Mouse (Mus musculus): Measurements from ENCODE around the gene Sod1. TPM values are rescaled to one million over a fixed set of nuclear protein-coding genes. Genes with fewer than 3 reads are reported as not detected.

Sod1 gene
- polyA plus RNA-seq, 1 experiment from 2014 or later, result 957 TPM

DNA sequence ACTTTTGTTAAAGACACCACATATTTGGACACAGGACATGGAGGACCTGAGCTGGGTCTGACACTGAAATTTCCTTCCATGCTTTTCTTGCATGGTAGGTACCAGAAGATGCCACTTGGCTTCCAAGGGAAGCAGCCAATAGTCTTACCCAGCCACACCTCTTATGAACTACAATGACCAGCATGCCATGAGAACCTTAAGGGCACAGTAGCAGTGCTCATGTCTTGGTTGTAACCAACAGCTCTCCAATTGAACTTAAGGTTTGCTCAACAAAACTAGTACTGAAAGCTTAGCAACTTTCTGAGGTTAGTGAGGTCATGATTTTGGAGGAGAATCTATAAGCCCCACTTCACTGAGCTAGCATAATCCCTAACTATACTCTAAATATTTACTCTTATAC lies 26.8 kb upstream of the Sod1 start:
- no peak overlapping the region for H3K4me3 ChIP-seq
- no peak for ATAC-seq (ENCODE audit: low FRiP score, low read depth)
- no peaks in the 10 kb centered on the region for H3K9me3 ChIP-seq
- H3K4me2 ChIP-seq, result no peak overlapping the region
- H3K36me3 ChIP-seq, result no peaks in the 10 kb centered on the region
- no peaks in the 10 kb centered on the region for H3K27me3 ChIP-seq
- H3K27ac ChIP-seq (replicated peaks), result no peak overlapping the region
- peaks cover 5% of the 10 kb centered on the region for H3K4me1 ChIP-seq (replicated peaks)
- H3K9ac ChIP-seq, result no peak overlapping the region

GRCm38 (mm10) chr16:90196688-90197240 lies 23.8 kb upstream of the Sod1 start:
- Histone ChIP-seq H3K36me3 (no peaks in the 10 kb centered on the region), H3K27ac (replicated peaks) (no peak overlapping the region), H3K4me1 (replicated peaks) (peaks cover 5% of the 10 kb centered on the region), H3K9me3 (no peaks in the 10 kb centered on the region), H3K9ac (no peak overlapping the region), H3K4me2 (peak overlapping the region; percentile 54), H3K27me3 (no peaks in the 10 kb centered on the region), H3K4me3 (no peak overlapping the region)
- 90% methylated on average over 7 of the region's 7 CpGs for WGBS
- ATAC-seq (ENCODE audit: low FRiP score, low read depth), result no peak

DNA sequence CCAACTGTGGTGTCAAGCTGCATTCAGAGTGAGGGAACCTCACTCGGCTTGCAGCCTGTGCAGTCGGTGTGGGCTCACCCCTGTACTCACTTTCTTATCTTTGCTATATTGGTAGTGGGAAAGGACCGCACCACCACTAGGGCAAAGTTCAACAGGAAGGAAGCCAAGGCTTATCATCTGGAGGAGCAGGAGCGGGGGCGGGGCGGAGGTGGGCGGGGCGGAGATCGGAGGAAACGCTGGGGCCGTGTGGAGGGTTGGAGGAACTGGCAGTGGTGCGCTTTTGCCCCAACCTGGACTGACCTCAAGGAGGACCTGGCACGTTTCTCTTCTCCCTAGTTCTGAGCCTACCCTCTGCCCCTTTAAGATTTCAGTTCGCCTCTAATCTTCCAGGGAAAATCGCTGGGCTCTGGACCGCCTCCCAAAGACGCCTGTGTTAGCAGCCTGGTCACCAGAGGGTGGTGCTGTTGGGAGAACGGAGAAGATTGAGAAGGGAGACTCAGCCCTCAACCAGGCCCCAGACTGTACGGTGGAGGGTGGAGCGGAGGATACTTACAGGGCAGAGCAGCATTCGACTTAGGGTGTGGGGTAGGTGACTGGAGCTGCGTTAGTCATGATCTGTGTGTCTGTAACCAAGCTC lies 23.1 kb upstream of the Sod1 start:
- H3K4me1 ChIP-seq (replicated peaks), result peaks cover 5% of the 10 kb centered on the region
- H3K27ac ChIP-seq (replicated peaks), result no peak overlapping the region
- 3% methylated on average over 22 of the region's 22 CpGs for WGBS
- H3K4me2 ChIP-seq, result peak overlapping the region; percentile 54
- H3K27me3 ChIP-seq, result no peaks in the 10 kb centered on the region
- peak; percentile 93 for ATAC-seq (ENCODE audit: low FRiP score, low read depth)
- peak overlapping the region; percentile 38 for H3K9ac ChIP-seq
- peak overlapping the region; percentile 37 for H3K4me3 ChIP-seq
- H3K36me3 ChIP-seq, result no peaks in the 10 kb centered on the region
- no peaks in the 10 kb centered on the region for H3K9me3 ChIP-seq

GRCm38 (mm10) chr16:90198626-90199025 lies 21.9 kb upstream of the Sod1 start:
- H3K9me3 ChIP-seq, result no peaks in the 10 kb centered on the region
- ATAC-seq (ENCODE audit: low FRiP score, low read depth), result no peak
- peaks cover 5% of the 10 kb centered on the region for H3K4me1 ChIP-seq (replicated peaks)
- WGBS, result 89% methylated on average over 6 of the region's 6 CpGs
- H3K9ac ChIP-seq, result no peak overlapping the region
- H3K4me2 ChIP-seq, result no peak overlapping the region
- H3K36me3 ChIP-seq, result no peaks in the 10 kb centered on the region
- no peak overlapping the region for H3K4me3 ChIP-seq
- no peak overlapping the region for H3K27ac ChIP-seq (replicated peaks)
- H3K27me3 ChIP-seq, result no peaks in the 10 kb centered on the region

DNA sequence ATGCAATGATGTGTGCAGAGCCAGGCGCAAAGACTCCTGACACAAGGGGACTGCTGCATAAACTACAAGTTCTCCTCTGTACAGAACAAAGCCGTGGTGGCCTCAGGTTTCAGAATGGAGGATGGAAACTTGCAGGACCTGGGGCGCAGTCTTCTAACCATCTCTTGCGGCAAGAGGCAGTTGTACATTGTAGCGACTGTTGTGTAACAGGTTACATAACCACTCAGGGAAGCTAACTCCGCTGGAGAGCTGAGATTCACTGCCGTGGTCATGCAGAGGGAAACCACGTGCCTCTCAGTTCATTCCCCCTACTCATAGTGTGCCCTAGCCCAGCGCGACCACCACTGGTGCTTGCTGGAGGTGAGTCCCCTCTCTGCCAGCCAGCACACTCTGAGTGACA lies 21.4 kb upstream of the Sod1 start:
- H3K27me3 ChIP-seq, result no peaks in the 10 kb centered on the region
- H3K27ac ChIP-seq (replicated peaks), result no peak overlapping the region
- no peak overlapping the region for H3K9ac ChIP-seq
- no peaks in the 10 kb centered on the region for H3K9me3 ChIP-seq
- peaks cover 5% of the 10 kb centered on the region for H3K4me1 ChIP-seq (replicated peaks)
- 86% methylated on average over 10 of the region's 10 CpGs for WGBS
- no peak for ATAC-seq (ENCODE audit: low FRiP score, low read depth)
- H3K36me3 ChIP-seq, result no peaks in the 10 kb centered on the region
- H3K4me3 ChIP-seq, result no peak overlapping the region
- H3K4me2 ChIP-seq, result no peak overlapping the region

- no peak overlapping the region for H3K4me3 ChIP-seq
- H3K36me3 ChIP-seq, result no peaks in the 10 kb centered on the region
- H3K9me3 ChIP-seq, result no peaks in the 10 kb centered on the region
- peaks cover 5% of the 10 kb centered on the region for H3K4me1 ChIP-seq (replicated peaks)
- H3K9ac ChIP-seq, result no peak overlapping the region
- WGBS, result 75% methylated on average over 19 of the region's 19 CpGs
- no peak overlapping the region for H3K27ac ChIP-seq (replicated peaks)
- H3K4me2 ChIP-seq, result no peak overlapping the region
- ATAC-seq (ENCODE audit: low FRiP score, low read depth), result no peak
- no peaks in the 10 kb centered on the region for H3K27me3 ChIP-seq
Measured at GRCm38 (mm10) chr16:90202140-90202539, 18.4 kb upstream of the Sod1 start.

DNA sequence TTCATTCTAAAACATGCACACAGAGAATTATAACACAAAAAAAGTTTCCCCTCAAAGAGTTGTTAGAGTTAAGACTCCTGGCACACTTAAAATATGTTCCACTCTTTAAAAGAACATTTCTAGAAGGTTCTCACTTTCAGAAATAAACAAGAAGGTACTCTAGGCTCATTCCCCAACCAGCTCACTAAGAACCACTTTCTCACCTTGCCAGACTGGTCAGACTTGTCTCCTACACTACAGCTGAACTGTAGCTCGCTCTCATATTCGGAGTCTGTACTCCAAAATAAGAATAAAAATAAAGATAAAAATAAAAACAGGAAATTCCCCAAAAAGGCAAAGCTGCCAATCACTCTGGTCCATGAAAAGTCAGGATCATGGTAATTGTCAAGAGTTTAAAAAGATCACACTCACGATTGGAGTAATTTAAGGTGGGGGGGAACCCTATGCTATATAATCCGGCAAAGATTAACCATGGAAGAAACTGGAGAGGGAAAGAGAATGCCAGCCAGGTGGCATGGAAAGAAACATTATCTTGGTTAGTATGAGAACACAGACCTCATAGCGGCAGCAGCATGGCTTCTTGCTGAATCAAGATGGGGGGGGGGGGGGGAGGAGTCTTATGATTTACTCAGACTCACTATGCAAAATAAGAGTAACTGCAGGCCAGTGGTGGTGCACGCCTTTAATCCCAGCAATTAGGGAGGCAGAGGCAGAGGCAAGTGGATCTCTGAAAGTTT lies 17.2 kb upstream of the Sod1 start:
- no peaks in the 10 kb centered on the region for H3K27me3 ChIP-seq
- H3K9ac ChIP-seq, result no peak overlapping the region
- no peaks in the 10 kb centered on the region for H3K4me1 ChIP-seq (replicated peaks)
- H3K4me2 ChIP-seq, result no peak overlapping the region
- H3K27ac ChIP-seq (replicated peaks), result no peak overlapping the region
- no peaks in the 10 kb centered on the region for H3K36me3 ChIP-seq
- WGBS, result 83% methylated on average over 6 of the region's 6 CpGs
- H3K4me3 ChIP-seq, result no peak overlapping the region
- ATAC-seq (ENCODE audit: low FRiP score, low read depth), result no peak
- no peaks in the 10 kb centered on the region for H3K9me3 ChIP-seq

- 97% methylated on average over 2 of the region's 2 CpGs for WGBS
- no peak overlapping the region for H3K9ac ChIP-seq
- no peak overlapping the region for H3K4me2 ChIP-seq
- H3K27ac ChIP-seq (replicated peaks), result no peak overlapping the region
- no peaks in the 10 kb centered on the region for H3K27me3 ChIP-seq
- no peak overlapping the region for H3K4me3 ChIP-seq
- no peaks in the 10 kb centered on the region for H3K36me3 ChIP-seq
- H3K9me3 ChIP-seq, result no peaks in the 10 kb centered on the region
- no peak for ATAC-seq (ENCODE audit: low FRiP score, low read depth)
- no peaks in the 10 kb centered on the region for H3K4me1 ChIP-seq (replicated peaks)
Measured at GRCm38 (mm10) chr16:90204868-90205267, 15.7 kb upstream of the Sod1 start.

DNA sequence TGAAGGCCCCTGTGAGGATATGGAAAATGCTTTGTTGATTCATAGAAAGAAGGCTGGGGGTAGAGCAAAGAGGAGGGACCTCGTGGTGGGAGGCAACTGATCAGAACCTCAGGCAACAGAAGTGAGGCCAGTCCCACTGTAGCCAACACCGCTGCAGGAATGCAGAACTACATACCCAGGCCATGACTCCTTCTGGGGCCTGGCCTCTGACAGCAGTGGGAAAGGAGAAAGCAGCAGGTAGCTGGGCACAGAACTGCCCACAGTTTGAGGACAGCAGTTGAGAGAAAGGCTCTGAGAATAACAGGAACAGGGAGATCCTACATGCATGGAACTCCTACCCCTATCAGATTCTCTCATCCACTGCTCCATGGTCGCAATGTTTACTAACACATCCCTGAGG lies 11.6 kb upstream of the Sod1 start:
- ATAC-seq (ENCODE audit: low FRiP score, low read depth), result no peak
- WGBS, result 88% methylated on average over 3 of the region's 3 CpGs
- Histone ChIP-seq H3K27ac (replicated peaks) (no peak overlapping the region), H3K4me1 (replicated peaks) (no peaks in the 10 kb centered on the region), H3K36me3 (no peaks in the 10 kb centered on the region), H3K9ac (no peak overlapping the region), H3K27me3 (no peaks in the 10 kb centered on the region), H3K4me3 (no peak overlapping the region), H3K9me3 (no peaks in the 10 kb centered on the region), H3K4me2 (no peak overlapping the region)

- no peaks in the 10 kb centered on the region for H3K9me3 ChIP-seq
- no peak overlapping the region for H3K27ac ChIP-seq (replicated peaks)
- no peak overlapping the region for H3K4me2 ChIP-seq
- H3K4me3 ChIP-seq, result no peak overlapping the region
- H3K9ac ChIP-seq, result no peak overlapping the region
- no peaks in the 10 kb centered on the region for H3K36me3 ChIP-seq
- H3K27me3 ChIP-seq, result no peaks in the 10 kb centered on the region
- ATAC-seq (ENCODE audit: low FRiP score, low read depth), result no peak
- no peaks in the 10 kb centered on the region for H3K4me1 ChIP-seq (replicated peaks)
- WGBS, result 85% methylated on average over 10 of the region's 10 CpGs
Measured at GRCm38 (mm10) chr16:90210717-90211116, 9.8 kb upstream of the Sod1 start.

DNA sequence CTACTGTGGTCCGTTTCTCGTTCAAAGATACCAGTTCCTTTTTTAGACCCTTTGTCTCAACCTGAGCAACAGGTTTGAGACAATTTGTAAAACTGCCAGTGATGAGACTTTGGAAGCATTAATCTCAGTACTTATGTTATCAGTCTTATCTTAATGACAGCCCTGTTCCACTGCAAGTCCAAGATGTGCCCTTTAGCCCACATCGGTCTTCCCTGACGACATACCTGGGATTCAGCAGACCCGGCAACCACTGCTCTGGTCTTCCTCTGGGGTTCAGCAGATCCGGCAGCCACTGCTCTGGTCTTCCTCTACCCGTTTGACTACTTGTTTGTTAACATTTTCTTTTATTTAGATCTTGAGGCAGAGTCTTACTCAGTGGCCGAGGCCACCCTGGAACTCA lies 8.8 kb upstream of the Sod1 start:
- Histone ChIP-seq H3K4me3 (no peak overlapping the region), H3K4me2 (no peak overlapping the region), H3K36me3 (no peaks in the 10 kb centered on the region), H3K4me1 (replicated peaks) (no peaks in the 10 kb centered on the region), H3K9me3 (no peaks in the 10 kb centered on the region), H3K9ac (no peak overlapping the region), H3K27ac (replicated peaks) (no peak overlapping the region), H3K27me3 (no peaks in the 10 kb centered on the region)
- no peak for ATAC-seq (ENCODE audit: low FRiP score, low read depth)
- 90% methylated on average over 8 of the region's 8 CpGs for WGBS

DNA sequence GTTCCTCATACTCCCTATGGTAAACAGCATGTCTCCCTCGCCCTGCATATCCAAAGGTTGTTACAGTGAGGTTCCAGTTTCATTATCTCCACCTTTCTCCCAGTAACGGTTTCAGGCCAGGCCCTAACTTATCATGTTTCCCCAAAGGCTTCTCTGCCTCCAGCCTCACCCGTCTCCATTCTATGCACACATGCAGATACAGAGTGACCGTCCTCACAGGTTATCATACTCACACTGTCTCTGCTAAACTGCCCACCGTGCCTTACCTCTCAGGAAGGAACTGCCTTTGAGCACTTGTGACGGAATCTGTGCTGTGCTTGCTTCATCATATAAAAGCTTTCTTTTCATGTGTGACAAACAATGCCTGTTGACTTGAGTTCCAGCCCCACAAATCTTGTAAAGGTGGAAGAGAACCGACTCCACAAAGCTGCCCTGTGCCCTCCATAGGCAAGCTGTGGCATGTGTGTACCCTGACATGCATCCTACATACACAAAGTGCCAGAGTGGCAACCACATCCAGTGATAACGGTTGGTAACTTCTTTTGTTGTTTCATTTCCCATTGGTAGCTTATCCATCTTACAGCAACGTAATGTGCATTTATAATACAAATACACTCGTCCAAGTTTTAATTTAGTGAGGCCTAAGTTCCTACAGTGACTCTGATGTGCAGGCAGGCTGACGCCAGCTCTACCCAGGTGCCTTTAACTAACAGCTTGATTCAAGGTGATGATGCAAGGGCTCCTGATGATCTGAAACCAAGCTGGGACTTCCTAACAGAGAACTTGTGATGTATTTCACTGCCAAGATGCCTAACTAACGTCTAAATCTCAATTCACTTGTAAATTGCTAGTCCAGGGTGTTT lies 6.8 kb upstream of the Sod1 start:
- Histone ChIP-seq H3K27ac (replicated peaks) (no peak overlapping the region), H3K4me3 (no peak overlapping the region), H3K9me3 (no peaks in the 10 kb centered on the region), H3K27me3 (no peaks in the 10 kb centered on the region), H3K36me3 (no peaks in the 10 kb centered on the region), H3K4me1 (replicated peaks) (no peaks in the 10 kb centered on the region), H3K4me2 (no peak overlapping the region), H3K9ac (no peak overlapping the region)
- 82% methylated on average over 12 of the region's 12 CpGs for WGBS
- no peak for ATAC-seq (ENCODE audit: low FRiP score, low read depth)
